Mouse (Mus musculus) ES-Bruce4 (cell line): ENCODE data around the gene Rpl18. TPM values are rescaled to one million over a fixed set of nuclear protein-coding genes. Genes with fewer than 3 reads are reported as not detected.
A peak's percentile ranks its signal among the peaks of the same experiment; 100 is the strongest.

Experiments used
- H3K27ac ChIP-seq: 2 replicates; pipeline ENCODE4 v1.5.1; 2012; ENCODE audit warnings: low read length, inconsistent platforms; ENCODE audit not compliant: insufficient read depth
- H3K27me3 ChIP-seq: 2 replicates; pipeline ENCODE4 v1.6.1; 2012; ENCODE audit warnings: mild to moderate bottlenecking, low read length, inconsistent platforms; ENCODE audit not compliant: control insufficient read depth, poor library complexity, insufficient read depth, severe bottlenecking
- H3K36me3 ChIP-seq: 2 replicates; pipeline ENCODE4 v1.6.1; 2012; ENCODE audit warnings: inconsistent platforms, mild to moderate bottlenecking, low read length, moderate library complexity; ENCODE audit not compliant: control insufficient read depth, poor library complexity, insufficient read depth, severe bottlenecking
- H3K4me1 ChIP-seq: one replicate; pipeline ENCODE4 v1.8.1; 2011; ENCODE audit warnings: low read length; ENCODE audit not compliant: control insufficient read depth, insufficient read depth
- H3K4me3 ChIP-seq: 2 replicates; pipeline ENCODE4 v1.5.1; 2011; ENCODE audit warnings: low read depth, mild to moderate bottlenecking, low read length
- H3K9ac ChIP-seq: 2 replicates; pipeline ENCODE4 v1.6.1; 2012; ENCODE audit warnings: low read depth, mild to moderate bottlenecking, inconsistent platforms; ENCODE audit not compliant: poor library complexity, severe bottlenecking
- H3K9me3 ChIP-seq: replicated peaks from 2 replicates; pipeline ENCODE4 v1.6.1; 2012; ENCODE audit warnings: mild to moderate bottlenecking, low read length, inconsistent platforms; ENCODE audit not compliant: control insufficient read depth, poor library complexity, insufficient read depth, severe bottlenecking
- CTCF ChIP-seq: IDR thresholded peaks from one replicate; pipeline ENCODE4 v1.8.1; 2011; ENCODE audit warnings: low read depth, low read length
- EP300 ChIP-seq: IDR thresholded peaks from 2 replicates; pipeline ENCODE4 v1.6.1; 2011; ENCODE audit warnings: low read depth, low read length; ENCODE audit not compliant: insufficient read depth
- POLR2A ChIP-seq: IDR thresholded peaks from one replicate; pipeline ENCODE4 v1.8.1; 2011; ENCODE audit warnings: low read length; ENCODE audit not compliant: insufficient read depth
- polyA plus RNA-seq: library from polyadenylated mRNA; stranded (reverse); fragments of >200 nt; gene quantifications from 2 replicates; pipeline ENCODE4 v1.2.4, GENCODE M21; 2011; ENCODE audit warnings: low read depth; ENCODE audit not compliant: missing spikeins, insufficient read depth, insufficient read length

The Rpl18 gene
- polyA plus RNA-seq = 1,593 and 1,677 TPM in 2 replicates

- Histone ChIP-seq H3K9me3 (no peaks in the 10 kb centered on the region), H3K27me3 (no peaks in the 10 kb centered on the region), H3K36me3 (peaks cover 22% of the 10 kb centered on the region), H3K4me1 (no peaks in the 10 kb centered on the region), H3K4me3 (peak within 1 kb of the TSS; percentile 81), H3K9ac (peak within 1 kb of the TSS; percentile 43), H3K27ac (peak within 1 kb of the TSS; percentile 8)
- TF ChIP-seq CTCF (no peak), POLR2A (no peak), EP300 (no peak)
Observed at GRCm38 (mm10) chr7:45715090-45715708, at the start of gene Rpl18. Gene Rpl18, plus strand, starts transcription at chr7:45715457.

- no peak within 1 kb of the TSS for H3K27ac ChIP-seq
- H3K4me1 ChIP-seq = peaks cover 2% of the 10 kb centered on the region
- H3K9me3 ChIP-seq = no peaks in the 10 kb centered on the region
- H3K4me3 ChIP-seq = no peak within 1 kb of the TSS
- no peak within 1 kb of the TSS for H3K9ac ChIP-seq
- H3K27me3 ChIP-seq = no peaks in the 10 kb centered on the region
- TF ChIP-seq EP300 (no peak), POLR2A (no peak), CTCF (no peak)
- H3K36me3 ChIP-seq = no peaks in the 10 kb centered on the region
Observed at GRCm38 (mm10) chr7:45666161-45666560, 49.1 kb upstream of the Rpl18 start, which contains the start of gene Fut2. Gene Fut2, minus strand, starts transcription at chr7:45666394.

- Histone ChIP-seq H3K4me3 (no peak overlapping the region), H3K9me3 (no peaks in the 10 kb centered on the region), H3K4me1 (peaks cover 2% of the 10 kb centered on the region), H3K27me3 (no peaks in the 10 kb centered on the region), H3K36me3 (no peaks in the 10 kb centered on the region), H3K9ac (no peak overlapping the region), H3K27ac (no peak overlapping the region)
- TF ChIP-seq EP300 (no peak), POLR2A (no peak), CTCF (no peak)
Observed at GRCm38 (mm10) chr7:45667761-45668160, 47.5 kb upstream of the Rpl18 start.

- Histone ChIP-seq H3K9me3 (no peaks in the 10 kb centered on the region), H3K4me1 (peaks cover 2% of the 10 kb centered on the region), H3K36me3 (no peaks in the 10 kb centered on the region), H3K27me3 (no peaks in the 10 kb centered on the region), H3K9ac (no peak overlapping the region), H3K27ac (no peak overlapping the region), H3K4me3 (no peak overlapping the region)
- TF ChIP-seq POLR2A = no peak
- peak; percentile 41 for TF ChIP-seq CTCF
- TF ChIP-seq EP300 = no peak
Observed at GRCm38 (mm10) chr7:45668921-45669320, 46.3 kb upstream of the Rpl18 start.

- Histone ChIP-seq H3K9me3 (no peaks in the 10 kb centered on the region), H3K4me1 (no peaks in the 10 kb centered on the region), H3K27ac (no peak overlapping the region), H3K27me3 (no peaks in the 10 kb centered on the region), H3K36me3 (no peaks in the 10 kb centered on the region), H3K4me3 (no peak overlapping the region), H3K9ac (no peak overlapping the region)
- TF ChIP-seq EP300 = no peak
- TF ChIP-seq POLR2A = no peak
- TF ChIP-seq CTCF = no peak
Observed at GRCm38 (mm10) chr7:45677627-45678295, 37.5 kb upstream of the Rpl18 start.

- Histone ChIP-seq H3K9ac (no peak overlapping the region), H3K27ac (no peak overlapping the region), H3K4me3 (no peak overlapping the region), H3K36me3 (no peaks in the 10 kb centered on the region), H3K9me3 (no peaks in the 10 kb centered on the region), H3K4me1 (no peaks in the 10 kb centered on the region), H3K27me3 (no peaks in the 10 kb centered on the region)
- TF ChIP-seq CTCF (no peak), EP300 (no peak), POLR2A (no peak)
Observed at GRCm38 (mm10) chr7:45678513-45678912, 36.7 kb upstream of the Rpl18 start.
